Mouse (Mus musculus): ENCODE results near the gene Krt36.

Gene Krt36

GRCm38 (mm10) chr11:100105576-100106122 is at the start of gene Krt36:
Gene Krt36, minus strand, starts transcription at chr11:100105626.
- no peak for DNase-seq (ENCODE audit: low spot score in 2 of 2)

- DNase-seq (ENCODE audit: low spot score in 2 of 2): no peak
Measured at GRCm38 (mm10) chr11:100148615-100149330, 43.3 kb upstream of the Krt36 start, which contains the start of gene Krt19. Gene Krt19, minus strand, starts transcription at chr11:100148665.

GRCm38 (mm10) chr11:100147566-100148353 is 42.3 kb upstream of the Krt36 start:
- DNase-seq (ENCODE audit: low spot score in 2 of 2): no peak

GRCm38 (mm10) chr11:100145858-100146560 is 40.6 kb upstream of the Krt36 start:
- no peak for DNase-seq (ENCODE audit: low spot score in 2 of 2)

- DNase-seq (ENCODE audit: low spot score in 2 of 2): no peak
Measured at GRCm38 (mm10) chr11:100145104-100145503, 39.7 kb upstream of the Krt36 start.

- DNase-seq (ENCODE audit: low spot score in 2 of 2): no peak
Measured at GRCm38 (mm10) chr11:100140966-100141365, 35.5 kb upstream of the Krt36 start.

GRCm38 (mm10) chr11:100139391-100139790 is 34.0 kb upstream of the Krt36 start:
- DNase-seq (ENCODE audit: low spot score in 2 of 2): no peak

- no peak for DNase-seq (ENCODE audit: low spot score in 2 of 2)
Measured at GRCm38 (mm10) chr11:100138809-100139208, 33.4 kb upstream of the Krt36 start.

GRCm38 (mm10) chr11:100137693-100138092 is 32.3 kb upstream of the Krt36 start:
- DNase-seq (ENCODE audit: low spot score in 2 of 2): no peak

GRCm38 (mm10) chr11:100136559-100136958 is 31.1 kb upstream of the Krt36 start:
- DNase-seq (ENCODE audit: low spot score in 2 of 2): no peak

GRCm38 (mm10) chr11:100135731-100136130 is 30.3 kb upstream of the Krt36 start, which contains the start of gene Krt15:
Gene Krt15, minus strand, starts transcription at chr11:100135928.
- no peak for DNase-seq (ENCODE audit: low spot score in 2 of 2)

GRCm38 (mm10) chr11:100124901-100125300 is 19.5 kb upstream of the Krt36 start:
- DNase-seq (ENCODE audit: low spot score in 2 of 2): no peak

GRCm38 (mm10) chr11:100121466-100121865 is 16.0 kb upstream of the Krt36 start, which contains the start of gene Krt13:
Gene Krt13, minus strand, starts transcription at chr11:100121566.
- no peak for DNase-seq (ENCODE audit: low spot score in 2 of 2)

- DNase-seq (ENCODE audit: low spot score in 2 of 2): no peak
Measured at GRCm38 (mm10) chr11:100120331-100120730, 14.9 kb upstream of the Krt36 start.

- DNase-seq (ENCODE audit: low spot score in 2 of 2): no peak
Measured at GRCm38 (mm10) chr11:100113742-100114029, 8.3 kb upstream of the Krt36 start.

- DNase-seq (ENCODE audit: low spot score in 2 of 2): no peak
Measured at GRCm38 (mm10) chr11:100112935-100113741, 7.7 kb upstream of the Krt36 start.

- no peak for DNase-seq (ENCODE audit: low spot score in 2 of 2)
Measured at GRCm38 (mm10) chr11:100102693-100103429, 2.6 kb downstream of the Krt36 start.

- no peak for DNase-seq (ENCODE audit: low spot score in 2 of 2)
Measured at GRCm38 (mm10) chr11:100100391-100100790, 5.0 kb downstream of the Krt36 start.

GRCm38 (mm10) chr11:100097819-100098218 is 7.6 kb downstream of the Krt36 start:
- no peak for DNase-seq (ENCODE audit: low spot score in 2 of 2)

GRCm38 (mm10) chr11:100096141-100096540 is 9.3 kb downstream of the Krt36 start, which contains the start of gene Krt35:
Gene Krt35, minus strand, starts transcription at chr11:100096241.
- DNase-seq (ENCODE audit: low spot score in 2 of 2): no peak

Measured in spleen, postnatal 4 days (tissue).